Mouse (Mus musculus): ENCODE data around the gene Kng1. TPM values are rescaled to one million over a fixed set of nuclear protein-coding genes. Genes with fewer than 3 reads are reported as not detected.
"Not testable (repeated sequence)": the region's sequence is repeated elsewhere in the genome, so short reads cannot be mapped to it uniquely, and the experiment has no call there.

Gene Kng1
- polyA plus RNA-seq (2014; fragmentation: Nextera tagmentation; extraction: Ambion mirVana) = 0.10 TPM in 1 of 2 replicates, not detected in the other

DNA sequence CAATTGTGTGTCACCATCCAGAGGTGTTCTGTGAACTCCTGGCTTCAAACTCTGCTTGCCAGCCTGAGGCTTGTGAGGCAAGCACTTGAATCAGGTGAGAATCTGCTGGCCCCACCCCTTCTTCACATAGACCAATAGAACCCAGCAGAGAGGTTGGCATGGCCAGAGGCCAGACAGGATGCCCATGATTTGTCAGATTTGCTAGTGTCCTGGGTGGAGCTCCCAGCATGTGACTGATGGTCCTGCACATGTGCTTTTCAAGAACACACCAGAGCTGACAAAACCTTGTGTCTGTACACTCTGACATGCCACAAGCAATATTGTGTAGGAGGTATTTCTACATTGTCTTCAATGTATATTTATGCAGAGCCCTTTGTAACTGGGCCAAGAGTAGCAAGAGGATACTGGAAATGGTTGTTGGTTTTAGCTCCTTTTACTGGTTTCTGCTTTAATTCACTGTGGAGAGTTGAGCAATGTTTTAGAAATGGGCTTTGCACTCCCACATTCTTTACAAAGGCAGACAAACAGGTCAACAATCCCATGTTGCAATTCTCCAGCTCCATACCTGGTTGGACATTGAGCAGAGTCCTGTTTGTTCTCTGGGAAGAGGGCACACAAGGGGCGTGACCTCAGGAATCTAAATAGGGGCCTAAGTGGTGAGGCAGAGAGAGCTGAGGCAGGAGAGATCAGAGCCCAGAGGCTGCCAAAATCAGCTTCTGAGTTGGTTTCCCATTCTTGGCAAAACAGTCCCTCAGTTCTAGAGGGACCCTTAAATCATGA is at the start of gene Kng1:
Kng1 (plus strand) TSS at position 198 of the 780 bp plus-strand sequence.
- not testable (repeated sequence) for H3K4me3 ChIP-seq (ENCODE audit: low read depth, low read length); DNase-seq (ENCODE audit: low spot score); H3K36me3 ChIP-seq (ENCODE audit: control insufficient read depth, insufficient read depth, low read length); H3K4me1 ChIP-seq (replicated peaks; ENCODE audit: control insufficient read depth, insufficient read depth, low read length); H3K27me3 ChIP-seq (ENCODE audit: control insufficient read depth, insufficient read depth, low read length); H3K9me3 ChIP-seq (ENCODE audit: control insufficient read depth, low read length); H3K9ac ChIP-seq (ENCODE audit: low read depth, low read length); H3K27ac ChIP-seq (ENCODE audit: low read depth, low read length); H3K4me2 ChIP-seq (replicated peaks; ENCODE audit: low read depth, low read length); ATAC-seq (ENCODE audit: low FRiP score)
- 100% methylated on average over 1 of the region's 1 CpGs for WGBS

DNA sequence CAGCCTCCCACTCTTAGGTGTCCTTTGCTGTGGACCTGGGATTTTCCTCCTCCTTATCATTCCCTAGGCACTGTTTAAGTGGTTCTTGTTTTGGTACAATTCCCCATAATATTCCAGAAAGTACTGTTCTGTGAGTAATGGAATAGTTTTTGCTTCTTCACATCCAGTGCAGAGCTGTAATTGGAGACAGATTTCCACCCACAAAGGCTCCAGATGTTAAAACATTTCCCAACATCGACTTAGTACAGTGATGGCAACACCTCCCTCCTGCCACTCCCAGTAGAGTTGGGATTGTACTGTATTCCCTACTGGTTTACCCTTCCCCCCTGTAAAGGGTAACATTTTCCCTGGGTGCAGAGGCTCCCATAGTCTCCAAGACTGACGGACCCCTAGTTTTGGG is 43.9 kb upstream of the Kng1 start:
- WGBS = 78% methylated on average over 2 of the region's 2 CpGs
- not testable (repeated sequence) for H3K36me3 ChIP-seq (ENCODE audit: control insufficient read depth, insufficient read depth, low read length); H3K9me3 ChIP-seq (ENCODE audit: control insufficient read depth, low read length); H3K9ac ChIP-seq (ENCODE audit: low read depth, low read length); H3K4me3 ChIP-seq (ENCODE audit: low read depth, low read length); DNase-seq (ENCODE audit: low spot score); H3K27ac ChIP-seq (ENCODE audit: low read depth, low read length); H3K27me3 ChIP-seq (ENCODE audit: control insufficient read depth, insufficient read depth, low read length); ATAC-seq (ENCODE audit: low FRiP score); H3K4me1 ChIP-seq (replicated peaks; ENCODE audit: control insufficient read depth, insufficient read depth, low read length); H3K4me2 ChIP-seq (replicated peaks; ENCODE audit: low read depth, low read length)

DNA sequence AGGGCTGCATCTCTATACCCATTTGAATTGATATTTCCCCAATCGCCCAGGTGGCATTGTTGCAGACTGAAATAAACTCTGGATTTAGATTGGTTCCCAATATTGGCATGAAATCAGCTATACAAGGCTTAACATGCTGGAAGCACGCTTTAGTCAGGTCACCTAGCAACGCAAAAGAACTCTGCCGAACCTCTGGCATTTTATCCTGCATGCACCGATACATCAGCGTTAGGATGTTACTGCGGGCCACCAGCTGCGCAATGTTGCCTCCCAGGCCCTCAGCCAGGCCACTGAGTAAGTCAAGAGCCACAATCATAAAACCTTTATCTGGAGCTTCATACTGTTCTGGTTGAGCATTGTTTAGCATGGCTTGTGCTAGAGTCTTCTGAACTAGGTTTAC is 43.0 kb upstream of the Kng1 start:
- not testable (repeated sequence) for H3K4me2 ChIP-seq (replicated peaks; ENCODE audit: low read depth, low read length); H3K4me1 ChIP-seq (replicated peaks; ENCODE audit: control insufficient read depth, insufficient read depth, low read length); H3K4me3 ChIP-seq (ENCODE audit: low read depth, low read length); H3K36me3 ChIP-seq (ENCODE audit: control insufficient read depth, insufficient read depth, low read length); H3K27me3 ChIP-seq (ENCODE audit: control insufficient read depth, insufficient read depth, low read length); DNase-seq (ENCODE audit: low spot score); ATAC-seq (ENCODE audit: low FRiP score); H3K9ac ChIP-seq (ENCODE audit: low read depth, low read length); H3K9me3 ChIP-seq (ENCODE audit: control insufficient read depth, low read length); H3K27ac ChIP-seq (ENCODE audit: low read depth, low read length)
- WGBS = 67% methylated on average over 8 of the region's 8 CpGs

DNA sequence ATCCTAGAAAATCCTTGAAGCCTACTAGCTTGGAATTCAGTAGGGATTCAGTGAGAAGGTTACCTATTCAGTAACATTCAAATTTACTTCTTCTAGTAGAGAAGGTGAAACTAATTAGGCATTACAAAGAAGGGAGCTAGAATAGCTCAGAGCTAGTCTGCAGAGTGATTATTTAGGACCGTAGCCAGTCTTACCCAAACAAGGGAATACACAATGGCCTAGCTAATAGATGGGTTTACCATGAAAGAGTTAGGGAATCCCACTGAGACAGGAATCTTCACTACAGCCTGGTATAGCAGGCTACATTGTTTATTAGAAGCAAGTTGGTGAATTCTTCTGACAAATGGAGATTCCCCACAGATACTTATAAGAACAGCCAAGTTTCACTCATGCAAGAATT is 37.1 kb upstream of the Kng1 start:
- not testable (repeated sequence) for H3K4me1 ChIP-seq (replicated peaks; ENCODE audit: control insufficient read depth, insufficient read depth, low read length); H3K27ac ChIP-seq (ENCODE audit: low read depth, low read length); ATAC-seq (ENCODE audit: low FRiP score); DNase-seq (ENCODE audit: low spot score); H3K4me2 ChIP-seq (replicated peaks; ENCODE audit: low read depth, low read length); H3K9me3 ChIP-seq (ENCODE audit: control insufficient read depth, low read length); H3K36me3 ChIP-seq (ENCODE audit: control insufficient read depth, insufficient read depth, low read length); H3K9ac ChIP-seq (ENCODE audit: low read depth, low read length); H3K4me3 ChIP-seq (ENCODE audit: low read depth, low read length); H3K27me3 ChIP-seq (ENCODE audit: control insufficient read depth, insufficient read depth, low read length)
- WGBS = 6% methylated on average over 1 of the region's 1 CpGs

DNA sequence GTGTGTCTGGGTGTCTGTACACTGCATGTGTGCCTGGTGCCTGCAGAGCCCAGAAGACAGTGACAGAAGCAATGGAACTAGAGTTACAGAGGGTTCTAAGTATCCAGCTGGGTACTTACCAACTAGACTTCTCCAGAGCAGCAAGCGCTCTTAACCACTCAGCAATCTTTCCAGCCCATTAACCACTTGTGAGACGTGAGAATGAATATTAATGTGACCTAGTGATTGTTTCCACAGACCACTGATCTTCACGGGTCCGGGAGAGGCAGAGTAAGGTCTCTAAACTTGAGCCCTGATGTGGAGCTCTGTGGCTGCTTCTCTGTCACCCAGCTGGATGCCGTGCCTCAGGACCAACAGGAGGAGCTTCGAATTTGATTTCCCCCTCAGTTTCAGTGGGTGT is 32.6 kb upstream of the Kng1 start:
- Histone ChIP-seq H3K27me3 (ENCODE audit: control insufficient read depth, insufficient read depth, low read length) (no peaks in the 10 kb centered on the region), H3K4me2 (replicated peaks; ENCODE audit: low read depth, low read length) (no peak overlapping the region), H3K4me3 (ENCODE audit: low read depth, low read length) (no peak overlapping the region), H3K9ac (ENCODE audit: low read depth, low read length) (no peak overlapping the region), H3K9me3 (ENCODE audit: control insufficient read depth, low read length) (no peaks in the 10 kb centered on the region), H3K27ac (ENCODE audit: low read depth, low read length) (no peak overlapping the region), H3K36me3 (ENCODE audit: control insufficient read depth, insufficient read depth, low read length) (no peaks in the 10 kb centered on the region), H3K4me1 (replicated peaks; ENCODE audit: control insufficient read depth, insufficient read depth, low read length) (no peaks in the 10 kb centered on the region)
- no peak for DNase-seq (ENCODE audit: low spot score)
- ATAC-seq (ENCODE audit: low FRiP score) = no peak
- WGBS = 43% methylated on average over 6 of the region's 6 CpGs

DNA sequence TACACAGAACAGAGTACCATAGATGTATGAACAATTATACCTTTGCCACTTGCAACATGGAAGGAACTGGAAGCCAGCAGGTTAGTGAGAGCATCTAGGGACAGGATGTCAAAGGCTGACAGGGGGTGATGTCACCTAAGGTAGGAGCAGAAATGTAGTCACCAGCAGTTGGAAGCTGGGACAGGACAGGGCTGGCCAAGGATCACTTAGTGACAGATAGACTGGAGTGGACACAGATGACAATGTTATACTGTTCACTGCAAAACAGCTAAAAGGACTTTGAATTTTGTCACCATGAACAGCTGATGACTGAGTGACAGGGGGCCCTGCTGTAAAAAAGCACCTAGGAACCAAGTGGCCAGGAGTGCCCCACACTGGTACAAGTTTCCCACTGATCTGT is 31.1 kb upstream of the Kng1 start:
- no peak overlapping the region for H3K4me3 ChIP-seq (ENCODE audit: low read depth, low read length)
- no peak overlapping the region for H3K27ac ChIP-seq (ENCODE audit: low read depth, low read length)
- no peaks in the 10 kb centered on the region for H3K9me3 ChIP-seq (ENCODE audit: control insufficient read depth, low read length)
- no peaks in the 10 kb centered on the region for H3K36me3 ChIP-seq (ENCODE audit: control insufficient read depth, insufficient read depth, low read length)
- no peak for ATAC-seq (ENCODE audit: low FRiP score)
- H3K4me1 ChIP-seq (replicated peaks; ENCODE audit: control insufficient read depth, insufficient read depth, low read length) = no peaks in the 10 kb centered on the region
- H3K4me2 ChIP-seq (replicated peaks; ENCODE audit: low read depth, low read length) = no peak overlapping the region
- H3K27me3 ChIP-seq (ENCODE audit: control insufficient read depth, insufficient read depth, low read length) = no peaks in the 10 kb centered on the region
- no peak overlapping the region for H3K9ac ChIP-seq (ENCODE audit: low read depth, low read length)
- DNase-seq (ENCODE audit: low spot score) = no peak

DNA sequence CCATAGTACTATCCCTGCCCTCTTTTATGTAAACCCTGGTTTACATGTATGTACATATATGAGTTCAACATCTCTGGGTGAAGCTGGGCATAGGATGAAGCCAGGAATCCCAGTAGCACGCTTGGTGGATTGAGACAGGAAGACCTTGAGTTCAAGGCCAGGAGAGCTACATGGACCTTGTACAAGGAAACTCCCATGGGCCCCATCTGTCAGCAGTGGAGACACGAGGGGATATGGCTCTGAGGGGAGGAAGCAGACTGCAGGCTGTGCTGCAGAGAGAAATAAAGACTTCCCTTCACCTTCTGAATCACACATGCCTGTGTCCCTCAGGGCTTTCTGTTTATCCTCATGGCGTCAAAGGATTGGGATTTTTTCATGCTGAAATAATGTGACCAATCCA is 30.3 kb upstream of the Kng1 start:
- not testable (repeated sequence) for H3K9me3 ChIP-seq (ENCODE audit: control insufficient read depth, low read length); H3K27me3 ChIP-seq (ENCODE audit: control insufficient read depth, insufficient read depth, low read length); DNase-seq (ENCODE audit: low spot score); H3K9ac ChIP-seq (ENCODE audit: low read depth, low read length); H3K27ac ChIP-seq (ENCODE audit: low read depth, low read length); H3K36me3 ChIP-seq (ENCODE audit: control insufficient read depth, insufficient read depth, low read length); H3K4me2 ChIP-seq (replicated peaks; ENCODE audit: low read depth, low read length); H3K4me1 ChIP-seq (replicated peaks; ENCODE audit: control insufficient read depth, insufficient read depth, low read length); H3K4me3 ChIP-seq (ENCODE audit: low read depth, low read length); ATAC-seq (ENCODE audit: low FRiP score)
- WGBS = 64% methylated on average over 3 of the region's 3 CpGs

DNA sequence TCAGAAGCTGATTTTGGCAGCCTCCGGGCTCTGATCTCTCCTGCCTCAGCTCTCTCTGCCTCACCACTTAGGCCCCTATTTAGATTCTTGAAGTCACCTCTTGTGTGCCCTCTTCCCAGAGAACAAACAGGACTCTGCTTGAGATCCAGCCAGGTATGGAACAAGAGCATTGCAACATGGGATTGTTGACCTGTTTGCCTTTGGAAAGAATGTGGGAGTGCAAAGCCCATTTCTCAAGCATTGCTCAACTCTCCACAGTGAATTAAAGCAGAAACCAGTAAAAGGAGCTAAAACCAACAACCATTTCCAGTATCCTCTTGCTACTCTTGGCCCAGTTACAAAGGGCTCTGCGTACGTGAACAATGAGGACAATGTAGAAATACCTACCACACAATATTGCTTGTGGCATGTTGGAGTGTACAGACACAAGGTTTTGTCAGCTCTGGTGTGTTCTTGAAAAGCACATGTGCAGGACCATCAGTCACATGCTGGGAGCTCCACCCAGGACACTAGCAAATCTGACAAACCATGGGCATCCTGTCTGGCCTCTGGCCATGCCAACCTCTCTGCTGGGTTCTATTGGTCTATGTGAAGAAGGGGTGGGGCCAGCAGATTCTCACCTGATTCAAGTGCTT is 28.6 kb upstream of the Kng1 start, which contains the start of gene Kng2:
Kng2 (minus strand) TSS at position 517 of the 635 bp plus-strand sequence.
- not testable (repeated sequence) for H3K9me3 ChIP-seq (ENCODE audit: control insufficient read depth, low read length); H3K27me3 ChIP-seq (ENCODE audit: control insufficient read depth, insufficient read depth, low read length); H3K9ac ChIP-seq (ENCODE audit: low read depth, low read length); H3K36me3 ChIP-seq (ENCODE audit: control insufficient read depth, insufficient read depth, low read length); H3K4me1 ChIP-seq (replicated peaks; ENCODE audit: control insufficient read depth, insufficient read depth, low read length); DNase-seq (ENCODE audit: low spot score); ATAC-seq (ENCODE audit: low FRiP score); H3K27ac ChIP-seq (ENCODE audit: low read depth, low read length); H3K4me3 ChIP-seq (ENCODE audit: low read depth, low read length); H3K4me2 ChIP-seq (replicated peaks; ENCODE audit: low read depth, low read length)
- WGBS = 90% methylated on average over 3 of the region's 3 CpGs

Measured in hindbrain, embryonic 11.5 days (tissue).